Mouse (Mus musculus): ENCODE measurements at regions not wholly inside any gene's neighbourhood (a gene's known extent, or its start where the extent isn't known, plus 50 kb on each side); places are given as distances from the start of the nearest gene placed in this dataset.

GRCm38 (mm10) chr3:31495287-31495686, 185.1 kb upstream of the Slc7a14 start:
- TF ChIP-seq CHD2 (IDR thresholded peaks at IDR 0.05; ENCODE audit: low read depth, low read length) (no peak), MAFK (IDR thresholded peaks at IDR 0.05; ENCODE audit: insufficient read depth, low read depth, low read length) (no peak)

All from ES-E14 (cell line).